Mouse (Mus musculus): ENCODE measurements around the gene Fubp1. TPM values are rescaled to one million over a fixed set of nuclear protein-coding genes. Genes with fewer than 3 reads are reported as not detected.
A peak's percentile ranks its signal among the peaks of the same experiment; 100 is the strongest.
"Not testable (repeated sequence)": the region's sequence is repeated elsewhere in the genome, so short reads cannot be mapped to it uniquely, and the experiment has no call there.

The Fubp1 gene
- total RNA-seq, 2 experiments from 2014 or later: 125 to 129 TPM

- intact Hi-C loops (cut with DNase I): no loop called here
- DNase-seq (ENCODE audit: extremely low spot score in 1 of 2, low spot score in 2 of 2): no peak
Observed at GRCm38 (mm10) chr3:152224918-152225317, 14.7 kb downstream of the Fubp1 start.

GRCm38 (mm10) chr3:152225906-152226305, 15.7 kb downstream of the Fubp1 start:
- DNase-seq (ENCODE audit: extremely low spot score in 1 of 2, low spot score in 2 of 2): no peak
- intact Hi-C loops (cut with DNase I): no loop called here

GRCm38 (mm10) chr3:152228843-152229242, 18.6 kb downstream of the Fubp1 start:
- intact Hi-C loops (cut with DNase I): no loop called here

GRCm38 (mm10) chr3:152229271-152229670, 19.0 kb downstream of the Fubp1 start:
- intact Hi-C loops (cut with DNase I): no loop called here
- no peak for DNase-seq (ENCODE audit: extremely low spot score in 1 of 2, low spot score in 2 of 2)

More at GRCm38 (mm10) chr3:152228843-152229242, 18.6 kb downstream of the Fubp1 start:
- DNase-seq (ENCODE audit: extremely low spot score in 1 of 2, low spot score in 2 of 2): no peak

GRCm38 (mm10) chr3:152231333-152232100, 21.3 kb downstream of the Fubp1 start:
- intact Hi-C loops (cut with DNase I): loop anchor here (2.0 to 5.0 kb wide), 2 partner anchors 13 to 141 kb away; no protein-coding TSS in a partner anchor
- peak in 1 of 2 experiments; percentile 30 for DNase-seq (ENCODE audit: extremely low spot score in 1 of 2, low spot score in 2 of 2)

GRCm38 (mm10) chr3:152235238-152235637, 25.0 kb downstream of the Fubp1 start:
- intact Hi-C loops (cut with DNase I): no loop called here
- DNase-seq (ENCODE audit: extremely low spot score in 1 of 2, low spot score in 2 of 2): no peak

DNA sequence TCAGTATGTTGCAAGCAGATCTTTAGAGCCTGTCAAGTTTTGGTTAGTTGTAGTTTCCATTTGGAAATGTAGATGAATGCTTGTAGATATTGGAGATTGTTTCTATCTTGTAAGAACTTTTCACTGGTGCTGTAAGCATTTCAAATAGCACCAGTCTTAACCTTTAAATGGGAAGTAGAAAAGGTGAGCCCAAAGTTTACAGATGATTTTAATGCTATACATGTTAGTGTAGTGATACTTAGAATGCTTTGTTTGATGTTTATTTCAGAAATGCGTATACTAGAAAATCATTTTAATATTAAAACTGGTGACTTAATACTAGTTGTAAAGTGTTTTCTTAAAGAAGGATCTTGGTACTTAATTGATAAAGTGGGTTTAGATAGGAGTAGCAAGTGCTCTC, 25.6 kb downstream of the Fubp1 start:
- intact Hi-C loops (cut with DNase I): no loop called here
- DNase-seq (ENCODE audit: extremely low spot score in 1 of 2, low spot score in 2 of 2): no peak

DNA sequence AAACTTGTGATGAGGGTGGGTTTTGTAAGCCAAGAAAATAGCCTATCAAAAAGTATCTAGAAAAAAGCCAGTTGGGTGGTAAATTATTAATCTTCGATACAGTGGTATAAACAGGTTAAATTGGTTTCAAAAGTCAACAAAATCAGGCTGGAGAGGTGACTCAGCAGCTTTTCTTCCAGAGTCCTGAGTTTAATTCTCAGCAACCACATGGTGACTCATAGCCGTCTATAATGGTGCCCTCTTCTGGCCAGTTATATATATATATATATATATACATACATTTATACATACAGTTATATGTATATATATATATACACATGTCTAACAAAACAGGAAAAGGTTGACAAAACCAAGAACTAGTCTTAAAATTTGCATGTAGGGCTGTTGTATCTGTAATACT, 28.6 kb downstream of the Fubp1 start:
- DNase-seq (ENCODE audit: extremely low spot score in 1 of 2, low spot score in 2 of 2): no peak
- intact Hi-C loops (cut with DNase I): no loop called here

- intact Hi-C loops (cut with DNase I): no loop called here
- no peak for DNase-seq (ENCODE audit: extremely low spot score in 1 of 2, low spot score in 2 of 2)
Observed at GRCm38 (mm10) chr3:152239592-152239991, 29.4 kb downstream of the Fubp1 start.

DNA sequence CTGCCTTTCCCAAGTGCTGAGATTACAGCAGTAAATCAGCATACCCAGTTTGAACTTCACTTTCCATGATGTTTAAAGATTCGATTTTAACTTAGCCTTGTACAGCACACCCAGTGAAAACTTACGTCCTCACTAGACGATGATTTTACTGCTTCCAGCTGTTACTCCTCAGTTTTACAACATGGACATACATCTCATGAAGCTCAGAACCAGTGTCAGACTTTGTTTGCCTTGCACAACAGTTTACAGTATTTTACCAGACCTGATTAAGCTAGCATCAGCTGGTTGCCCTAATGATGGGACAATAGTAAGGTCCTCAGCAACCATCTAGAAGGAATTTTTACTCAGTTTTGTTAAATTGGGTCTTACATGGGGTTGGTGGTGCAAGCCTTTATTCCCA, 30.9 kb downstream of the Fubp1 start:
- intact Hi-C loops (cut with DNase I): no loop called here
- no peak for DNase-seq (ENCODE audit: extremely low spot score in 1 of 2, low spot score in 2 of 2)

- intact Hi-C loops (cut with DNase I): no loop called here
- DNase-seq (ENCODE audit: extremely low spot score in 1 of 2, low spot score in 2 of 2): no peak
Observed at GRCm38 (mm10) chr3:152243304-152243703, 33.1 kb downstream of the Fubp1 start.

- intact Hi-C loops (cut with DNase I): no loop called here
- no peak for DNase-seq (ENCODE audit: extremely low spot score in 1 of 2, low spot score in 2 of 2)
Observed at GRCm38 (mm10) chr3:152245273-152245910, 35.2 kb downstream of the Fubp1 start.

GRCm38 (mm10) chr3:152247708-152248107, 37.5 kb downstream of the Fubp1 start:
- no peak for DNase-seq (ENCODE audit: extremely low spot score in 1 of 2, low spot score in 2 of 2)

DNA sequence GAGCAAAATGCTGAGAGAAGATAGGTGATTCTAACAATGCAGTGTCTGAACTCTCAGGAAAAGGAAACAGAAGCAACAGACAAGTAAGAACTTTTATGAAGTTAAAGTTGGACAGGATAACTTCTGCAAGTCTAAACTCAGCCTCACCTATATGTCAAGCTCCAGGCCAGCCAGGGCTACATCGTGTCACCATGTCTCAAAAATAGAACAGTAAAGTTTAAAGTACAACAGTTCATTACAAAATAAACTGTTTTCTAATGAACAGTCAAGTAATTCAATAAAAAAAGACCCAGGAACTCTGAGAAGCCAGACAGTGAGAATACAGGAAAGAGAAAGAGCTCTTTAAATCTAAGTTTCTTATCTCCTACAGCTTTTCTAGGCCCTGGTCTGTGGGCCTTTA, 40.3 kb downstream of the Fubp1 start:
- intact Hi-C loops (cut with DNase I): no loop called here
- no peak for DNase-seq (ENCODE audit: extremely low spot score in 1 of 2, low spot score in 2 of 2)

More at GRCm38 (mm10) chr3:152247708-152248107, 37.5 kb downstream of the Fubp1 start:
- intact Hi-C loops (cut with DNase I): no loop called here

- DNase-seq (ENCODE audit: extremely low spot score in 1 of 2, low spot score in 2 of 2): no peak
- intact Hi-C loops (cut with DNase I): no loop called here
Observed at GRCm38 (mm10) chr3:152257528-152257927, 47.3 kb downstream of the Fubp1 start.

GRCm38 (mm10) chr3:152259409-152259808, 49.2 kb downstream of the Fubp1 start:
- intact Hi-C loops (cut with DNase I): not testable (repeated sequence)
- peak; percentile 52 to 73 for DNase-seq (ENCODE audit: extremely low spot score in 1 of 2, low spot score in 2 of 2)

DNA sequence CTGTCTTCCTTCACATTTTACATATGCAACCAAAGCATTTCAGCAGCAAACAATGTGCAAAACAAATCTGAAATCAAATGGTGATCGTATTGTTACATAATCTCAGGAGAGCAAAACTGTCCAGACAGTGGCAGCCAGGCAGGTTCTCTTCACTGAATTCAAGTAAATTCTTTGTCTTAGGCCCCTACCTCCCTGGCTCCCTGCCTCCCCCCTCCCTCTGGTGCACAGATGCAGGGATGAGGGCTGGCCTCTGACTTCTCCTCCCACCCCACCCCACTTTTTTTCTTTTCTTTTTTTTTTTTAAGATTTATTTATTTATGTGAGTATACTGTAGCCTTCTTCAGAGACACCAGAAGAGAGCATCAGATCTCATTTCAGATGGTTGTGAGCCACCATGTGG, 50.1 kb downstream of the Fubp1 start:
- intact Hi-C loops (cut with DNase I): no loop called here

GRCm38 (mm10) chr3:152261436-152261835, 51.2 kb downstream of the Fubp1 start:
- intact Hi-C loops (cut with DNase I): no loop called here
- no peak for DNase-seq (ENCODE audit: extremely low spot score in 1 of 2, low spot score in 2 of 2)

More for the DNA sequence above, 50.1 kb downstream of the Fubp1 start:
- DNase-seq (ENCODE audit: extremely low spot score in 1 of 2, low spot score in 2 of 2): no peak

DNA sequence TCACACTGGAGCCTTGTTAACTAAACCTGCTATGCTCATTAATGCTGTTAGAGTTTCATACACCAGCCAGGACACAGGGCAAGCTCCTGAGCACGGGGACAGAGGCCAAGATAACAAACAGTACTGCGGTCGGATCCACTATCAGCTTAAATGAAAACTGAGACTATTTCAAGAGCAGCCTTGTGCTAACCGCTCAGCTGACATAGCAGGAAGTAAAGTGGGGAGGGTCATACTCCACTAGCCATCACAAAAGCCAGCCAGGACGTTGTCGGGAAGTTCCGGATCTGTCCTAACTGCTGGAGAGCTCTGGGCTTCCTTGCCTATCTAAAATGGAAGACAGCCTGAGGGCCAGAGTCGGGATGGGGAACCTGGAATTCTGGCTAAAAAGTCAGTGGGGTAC, 51.7 kb downstream of the Fubp1 start:
- intact Hi-C loops (cut with DNase I): no loop called here
- DNase-seq (ENCODE audit: extremely low spot score in 1 of 2, low spot score in 2 of 2): no peak

DNA sequence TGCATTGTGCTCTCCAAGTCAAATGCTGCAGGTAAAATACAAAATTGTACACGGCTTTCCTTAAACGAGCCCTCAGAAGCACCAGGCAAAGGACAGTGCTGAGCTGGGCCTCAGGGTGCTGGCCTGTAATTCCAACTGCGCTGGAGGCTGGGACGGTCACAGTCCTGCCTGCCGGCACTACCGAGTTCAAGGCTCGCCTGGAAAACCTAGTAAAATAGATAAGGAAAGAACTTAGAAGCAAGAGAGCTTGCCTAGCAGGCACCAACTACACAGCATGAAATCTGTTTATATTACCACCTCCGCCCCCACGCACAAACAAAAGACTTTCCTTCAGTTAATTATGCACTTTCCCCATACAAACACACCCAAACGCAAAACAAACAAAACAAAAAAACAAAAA, 54.2 kb downstream of the Fubp1 start:
- no peak for DNase-seq (ENCODE audit: extremely low spot score in 1 of 2, low spot score in 2 of 2)
- intact Hi-C loops (cut with DNase I): no loop called here

All from left cerebral cortex, postnatal 10 days (tissue).